Mouse (Mus musculus) liver, embryonic 14.5 days (tissue): ENCODE measurements around the gene Mcm2.

ENCODE experiments used
- CTCF ChIP-seq: IDR thresholded peaks from 2 replicates; pipeline ENCODE4 v1.5.1; 2016; ENCODE audit warnings: antibody characterized with exemption, low read depth, control low read depth
- EP300 ChIP-seq: IDR thresholded peaks from 2 replicates; pipeline ENCODE4 v1.6.1; 2016; ENCODE audit warnings: antibody characterized with exemption, low read depth

- TF ChIP-seq EP300 = no peak
- TF ChIP-seq CTCF = no peak
Observed at GRCm38 (mm10) chr6:88930049-88930448, 31.5 kb upstream of the Mcm2 start.
